Mouse (Mus musculus) limb, embryonic 15.5 days (tissue): ENCODE measurements around the gene Alg14. TPM values are rescaled to one million over a fixed set of nuclear protein-coding genes. Genes with fewer than 3 reads are reported as not detected.

ENCODE experiments used
- ATAC-seq: fragments of 200-750 bp; cut with Nextera tagmentation; 2 replicates; pipeline ENCODE4 v1.8.0; 2017; ENCODE audit warnings: low read depth, moderate TSS enrichment; ENCODE audit not compliant: insufficient number of reproducible peaks, low FRiP score, low TSS enrichment
- H3K27ac ChIP-seq: fragments of 300-500 bp; sonication (generic); 2 replicates; pipeline ENCODE4 v1.5.1; 2015; ENCODE audit warnings: moderate library complexity, mild to moderate bottlenecking, inconsistent platforms
- H3K27me3 ChIP-seq: fragments of 300-500 bp; sonication (generic); 2 replicates; pipeline ENCODE4 v1.6.1; 2015; ENCODE audit warnings: inconsistent platforms
- H3K36me3 ChIP-seq: fragments of 300-500 bp; sonication (generic); 2 replicates; pipeline ENCODE4 v1.6.1; 2015; ENCODE audit warnings: inconsistent platforms
- H3K4me1 ChIP-seq: fragments of 300-500 bp; sonication (generic); 2 replicates; pipeline ENCODE4 v1.6.1; 2015; ENCODE audit warnings: inconsistent platforms
- H3K4me2 ChIP-seq: fragments of 300-500 bp; sonication (generic); 2 replicates; pipeline ENCODE4 v1.6.1; 2015; ENCODE audit warnings: mild to moderate bottlenecking, inconsistent platforms
- H3K4me3 ChIP-seq: fragments of 300-500 bp; sonication (generic); 2 replicates; pipeline ENCODE4 v1.5.1; 2015; ENCODE audit warnings: mild to moderate bottlenecking, inconsistent platforms
- H3K9ac ChIP-seq: fragments of 300-500 bp; sonication (generic); 2 replicates; pipeline ENCODE4 v1.6.1; 2015; ENCODE audit warnings: inconsistent platforms
- H3K9me3 ChIP-seq: fragments of 300-500 bp; sonication (generic); 2 replicates; pipeline ENCODE4 v1.6.1; 2016; ENCODE audit warnings: inconsistent platforms
- WGBS: fragments of 180-500 bp; shearing (Covaris S2); methylation state at CpG from one replicate; pipeline ENCODE4 v1.1.7; 2015; 5-methylcytosine and 5-hydroxymethylcytosine counted together
- polyA plus RNA-seq: library from polyadenylated mRNA; unstranded; fragments of >200 nt; fragmentation: Nextera tagmentation; extraction: Ambion mirVana; gene quantifications from 2 replicates; pipeline ENCODE4 v1.2.1, GENCODE M21; 2015

Gene Alg14
- polyA plus RNA-seq, 1 experiment from 2014 or later = 41.6 TPM

GRCm38 (mm10) chr3:121371527-121372220 is 80.1 kb downstream of the Alg14 start:
- no peaks in the 10 kb centered on the region for H3K36me3 ChIP-seq
- WGBS = 62% methylated on average over 8 of the region's 8 CpGs
- H3K4me1 ChIP-seq = peaks cover 28% of the 10 kb centered on the region
- no peak for ATAC-seq
- H3K27me3 ChIP-seq = no peaks in the 10 kb centered on the region
- no peaks in the 10 kb centered on the region for H3K9me3 ChIP-seq
- H3K9ac ChIP-seq = no peak overlapping the region
- no peak overlapping the region for H3K4me3 ChIP-seq
- peak overlapping the region; percentile 61 for H3K27ac ChIP-seq
- no peak overlapping the region for H3K4me2 ChIP-seq

GRCm38 (mm10) chr3:121373897-121374441 is 82.4 kb downstream of the Alg14 start:
- no peaks in the 10 kb centered on the region for H3K9me3 ChIP-seq
- 34% methylated on average over 9 of the region's 9 CpGs for WGBS
- no peak overlapping the region for H3K4me2 ChIP-seq
- no peak overlapping the region for H3K9ac ChIP-seq
- ATAC-seq = no peak
- H3K4me1 ChIP-seq = peaks cover 28% of the 10 kb centered on the region
- H3K36me3 ChIP-seq = no peaks in the 10 kb centered on the region
- H3K27me3 ChIP-seq = no peaks in the 10 kb centered on the region
- H3K4me3 ChIP-seq = no peak overlapping the region
- peak overlapping the region; percentile 12; the same call in 1 of the 2 replicates for H3K27ac ChIP-seq

- Histone ChIP-seq H3K4me1 (peaks cover 26% of the 10 kb centered on the region), H3K27ac (no peak overlapping the region), H3K9me3 (no peaks in the 10 kb centered on the region), H3K4me3 (no peak overlapping the region), H3K4me2 (no peak overlapping the region), H3K36me3 (no peaks in the 10 kb centered on the region), H3K27me3 (no peaks in the 10 kb centered on the region), H3K9ac (no peak overlapping the region)
- ATAC-seq = no peak
- 37% methylated on average over 7 of the region's 7 CpGs for WGBS
Observed at GRCm38 (mm10) chr3:121375541-121376129, 84.1 kb downstream of the Alg14 start.

GRCm38 (mm10) chr3:121378708-121379612 is 87.4 kb downstream of the Alg14 start:
- H3K4me2 ChIP-seq = no peak overlapping the region
- peaks cover 15% of the 10 kb centered on the region; the same call in 1 of the 2 replicates for H3K4me1 ChIP-seq

GRCm38 (mm10) chr3:121379699-121380098 is 88.1 kb downstream of the Alg14 start:
- H3K9ac ChIP-seq = no peak overlapping the region
- no peaks in the 10 kb centered on the region for H3K9me3 ChIP-seq
- no peak overlapping the region for H3K27ac ChIP-seq
- no peak overlapping the region for H3K4me2 ChIP-seq
- H3K4me3 ChIP-seq = no peak overlapping the region
- no peaks in the 10 kb centered on the region for H3K27me3 ChIP-seq
- H3K36me3 ChIP-seq = no peaks in the 10 kb centered on the region
- 72% methylated on average over 5 of the region's 5 CpGs for WGBS
- peaks cover 13% of the 10 kb centered on the region; the same call in 1 of the 2 replicates for H3K4me1 ChIP-seq
- no peak for ATAC-seq

More at GRCm38 (mm10) chr3:121378708-121379612, 87.4 kb downstream of the Alg14 start:
- no peaks in the 10 kb centered on the region for H3K27me3 ChIP-seq
- H3K36me3 ChIP-seq = no peaks in the 10 kb centered on the region
- H3K9me3 ChIP-seq = no peaks in the 10 kb centered on the region
- H3K9ac ChIP-seq = no peak overlapping the region
- no peak for ATAC-seq
- no peak overlapping the region for H3K4me3 ChIP-seq
- no peak overlapping the region for H3K27ac ChIP-seq
- 55% methylated on average over 15 of the region's 15 CpGs for whole genome bisulfite sequencing

GRCm38 (mm10) chr3:121387471-121388009 is 96.0 kb downstream of the Alg14 start:
- H3K9me3 ChIP-seq = no peaks in the 10 kb centered on the region
- WGBS = 77% methylated on average over 3 of the region's 3 CpGs
- no peak overlapping the region for H3K9ac ChIP-seq
- H3K27ac ChIP-seq = no peak overlapping the region
- H3K4me2 ChIP-seq = no peak overlapping the region
- no peak overlapping the region for H3K4me3 ChIP-seq
- peaks cover 25% of the 10 kb centered on the region for H3K4me1 ChIP-seq
- no peaks in the 10 kb centered on the region for H3K27me3 ChIP-seq
- ATAC-seq = no peak
- H3K36me3 ChIP-seq = no peaks in the 10 kb centered on the region

- WGBS = 59% methylated on average over 8 of the region's 8 CpGs
- H3K4me1 ChIP-seq = peaks cover 25% of the 10 kb centered on the region
- H3K27me3 ChIP-seq = no peaks in the 10 kb centered on the region
- H3K9me3 ChIP-seq = no peaks in the 10 kb centered on the region
- H3K9ac ChIP-seq = no peak overlapping the region
- no peak overlapping the region for H3K4me2 ChIP-seq
- H3K36me3 ChIP-seq = no peaks in the 10 kb centered on the region
- peak overlapping the region; percentile 79 for H3K27ac ChIP-seq
- ATAC-seq = no peak
- H3K4me3 ChIP-seq = no peak overlapping the region
Observed at GRCm38 (mm10) chr3:121389366-121389765, 97.8 kb downstream of the Alg14 start.

GRCm38 (mm10) chr3:121389860-121390530 is 98.4 kb downstream of the Alg14 start:
- Histone ChIP-seq H3K9me3 (no peaks in the 10 kb centered on the region), H3K4me3 (peak overlapping the region; percentile 4; the same call in 1 of the 2 replicates), H3K36me3 (no peaks in the 10 kb centered on the region), H3K4me1 (peaks cover 25% of the 10 kb centered on the region), H3K27ac (peak overlapping the region; percentile 79), H3K4me2 (peak overlapping the region; percentile 35), H3K27me3 (no peaks in the 10 kb centered on the region), H3K9ac (no peak overlapping the region)
- ATAC-seq = peak; percentile 71; the same call in 1 of the 2 replicates
- WGBS = 14% methylated on average over 17 of the region's 17 CpGs

- peaks cover 25% of the 10 kb centered on the region for H3K4me1 ChIP-seq
- H3K9me3 ChIP-seq = no peaks in the 10 kb centered on the region
- peak overlapping the region; percentile 79 for H3K27ac ChIP-seq
- H3K36me3 ChIP-seq = no peaks in the 10 kb centered on the region
- peak overlapping the region; percentile 35; the same call in 1 of the 2 replicates for H3K4me2 ChIP-seq
- H3K4me3 ChIP-seq = no peak overlapping the region
- H3K9ac ChIP-seq = no peak overlapping the region
- 20% methylated on average over 7 of the region's 7 CpGs for WGBS
- H3K27me3 ChIP-seq = no peaks in the 10 kb centered on the region
- ATAC-seq = peak; percentile 71
Observed at GRCm38 (mm10) chr3:121390724-121391123, 99.2 kb downstream of the Alg14 start.

GRCm38 (mm10) chr3:121395588-121396295 is 104.2 kb downstream of the Alg14 start:
- no peaks in the 10 kb centered on the region for H3K9me3 ChIP-seq
- no peaks in the 10 kb centered on the region for H3K36me3 ChIP-seq
- H3K27ac ChIP-seq = no peak overlapping the region
- H3K4me3 ChIP-seq = no peak overlapping the region
- WGBS = 75% methylated on average over 16 of the region's 16 CpGs
- H3K27me3 ChIP-seq = no peaks in the 10 kb centered on the region
- no peak overlapping the region for H3K4me2 ChIP-seq
- peaks cover 12% of the 10 kb centered on the region for H3K4me1 ChIP-seq
- ATAC-seq = no peak
- no peak overlapping the region for H3K9ac ChIP-seq
